Mouse (Mus musculus): ENCODE measurements at regions not wholly inside any gene's neighbourhood (a gene's known extent, or its start where the extent isn't known, plus 50 kb on each side); places are given as distances from the start of the nearest gene placed in this dataset.

DNA sequence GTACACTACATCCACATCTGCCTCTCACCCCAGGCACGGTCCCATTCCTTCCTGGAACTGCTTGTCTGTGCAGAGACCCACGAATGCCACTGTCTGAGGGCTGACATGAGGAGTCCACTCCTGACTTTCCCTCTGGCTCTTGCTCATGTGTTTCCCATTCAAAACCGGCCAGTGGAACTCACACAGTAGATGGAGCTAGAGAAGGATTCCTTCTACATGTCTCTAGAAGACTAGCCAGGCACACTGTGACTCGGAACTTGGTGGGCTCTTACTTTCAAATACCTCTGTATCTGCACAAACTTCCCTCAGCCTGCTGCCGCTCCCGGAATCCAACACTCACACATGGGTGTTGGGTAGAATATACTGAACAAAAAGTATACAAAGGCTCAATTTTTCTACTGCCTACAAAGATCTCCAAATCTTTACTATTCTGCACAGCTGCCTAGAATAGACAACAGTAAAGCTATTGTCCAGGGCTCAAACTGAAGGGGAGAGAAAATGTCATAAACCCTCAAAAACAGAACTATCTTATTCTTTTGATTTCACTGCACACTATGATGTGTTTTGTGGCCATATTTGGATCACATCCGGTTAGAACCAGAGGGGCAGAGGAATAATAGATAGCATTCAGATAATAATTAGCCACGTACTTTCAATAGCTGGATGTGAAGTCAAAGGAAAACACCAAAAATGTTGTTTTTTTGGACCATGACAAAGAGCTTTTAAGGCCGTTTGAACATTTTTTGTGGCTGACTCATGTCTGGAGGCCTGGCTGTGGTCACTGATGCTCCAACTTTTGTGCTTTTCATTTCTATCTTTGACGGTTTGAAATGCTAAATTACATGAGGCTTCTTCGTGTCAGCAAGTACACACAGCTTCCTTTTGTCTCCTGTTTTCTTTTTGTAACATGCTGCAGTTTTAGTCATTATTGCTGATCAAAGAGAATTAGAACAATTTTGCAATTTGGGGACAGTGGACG is 164.3 kb upstream of the Foxd3 start:
- peak; percentile 98 for DNase-seq (ENCODE audit: inconsistent ontology term)

GRCm38 (mm10) chr4:99503221-99503744 is 152.8 kb upstream of the Foxd3 start:
- DNase-seq (ENCODE audit: inconsistent ontology term), result peak; percentile 7

DNA sequence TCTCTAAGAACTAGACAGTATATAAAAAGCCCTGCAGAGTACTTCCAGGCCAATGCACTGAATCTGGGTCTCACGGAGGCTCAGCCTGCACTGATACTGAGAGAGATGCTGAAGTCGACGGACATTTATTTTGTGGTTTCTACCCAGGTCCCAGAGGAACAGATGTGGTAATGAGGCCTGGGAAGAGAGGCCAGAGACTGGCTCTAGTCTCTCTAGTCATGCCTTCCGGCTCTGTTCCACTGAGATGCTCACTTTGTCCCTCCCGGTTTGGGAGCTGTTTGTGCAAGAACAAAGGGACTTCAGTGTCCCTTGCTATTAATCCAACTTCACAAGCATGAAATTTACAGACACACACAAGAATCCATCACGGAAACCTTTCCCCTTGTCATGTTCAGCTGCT is 144.1 kb upstream of the Foxd3 start:
- DNase-seq (ENCODE audit: inconsistent ontology term), result no peak

GRCm38 (mm10) chr4:99516883-99517282 is 139.2 kb upstream of the Foxd3 start:
- no peak for DNase-seq (ENCODE audit: inconsistent ontology term)

GRCm38 (mm10) chr4:99527441-99527840 is 128.7 kb upstream of the Foxd3 start:
- DNase-seq (ENCODE audit: inconsistent ontology term), result no peak

DNA sequence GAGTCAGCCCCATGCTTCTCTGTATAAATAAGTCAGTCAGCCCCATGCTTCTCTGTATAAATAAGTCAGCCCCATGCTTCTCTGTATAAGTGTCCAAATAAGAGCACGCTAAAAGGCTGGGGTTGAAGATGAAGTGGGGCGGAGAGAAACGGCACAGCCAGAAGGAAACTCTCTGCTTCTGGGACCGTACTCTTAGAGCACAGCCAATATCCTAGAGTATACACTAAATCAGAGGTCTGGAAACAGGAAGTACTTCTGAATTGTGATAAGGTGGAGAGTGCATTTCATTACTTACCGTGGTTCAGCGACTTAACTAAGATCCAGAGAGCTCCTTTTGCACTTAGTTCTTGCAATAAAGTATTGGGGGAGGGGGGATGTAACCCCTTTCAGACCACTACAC is 112.1 kb upstream of the Foxd3 start:
- no peak for DNase-seq (ENCODE audit: inconsistent ontology term)

GRCm38 (mm10) chr4:99545742-99546141 is 110.4 kb upstream of the Foxd3 start:
- DNase-seq (ENCODE audit: inconsistent ontology term), result no peak

DNA sequence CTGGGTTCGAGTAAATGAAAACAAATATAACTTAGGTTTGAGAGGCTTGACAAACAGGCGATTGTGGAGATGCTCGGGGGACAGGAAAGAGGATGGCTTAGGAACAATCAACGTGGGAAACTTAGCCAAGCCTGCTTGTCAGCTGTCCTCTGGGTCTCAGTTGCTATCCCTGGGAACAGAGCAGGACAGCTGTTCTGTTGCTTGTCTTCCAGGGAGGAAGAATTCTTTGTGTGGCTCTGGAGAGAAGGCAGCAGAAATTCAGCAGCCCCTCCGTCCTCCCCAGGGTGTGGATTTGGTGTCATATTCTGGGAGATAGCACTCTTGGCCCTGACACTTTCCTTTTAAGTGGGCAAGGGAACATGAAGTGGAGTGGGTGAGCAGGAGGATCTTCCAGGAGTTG is 98.1 kb upstream of the Foxd3 start:
- no peak for DNase-seq (ENCODE audit: inconsistent ontology term)

DNA sequence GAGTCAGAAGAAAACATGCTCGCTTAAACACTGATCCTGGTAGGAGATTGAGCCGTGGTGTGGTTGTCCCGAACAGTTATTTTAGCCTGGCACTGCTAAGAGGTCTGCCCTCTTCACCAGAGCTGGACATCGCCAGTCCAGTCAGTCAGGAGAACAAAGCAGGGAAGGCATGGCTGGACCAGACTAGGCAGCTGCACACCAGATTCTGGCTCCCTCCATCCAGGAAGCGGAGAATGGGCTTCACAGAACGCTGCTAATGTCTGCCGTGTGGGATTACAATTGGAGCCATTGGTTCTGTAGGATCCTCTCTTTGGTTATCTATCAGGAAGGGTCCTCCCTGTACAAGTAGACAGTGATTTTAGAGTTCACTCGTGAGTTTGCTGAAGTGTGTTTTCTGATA is 95.5 kb upstream of the Foxd3 start:
- no peak for DNase-seq (ENCODE audit: inconsistent ontology term)

DNA sequence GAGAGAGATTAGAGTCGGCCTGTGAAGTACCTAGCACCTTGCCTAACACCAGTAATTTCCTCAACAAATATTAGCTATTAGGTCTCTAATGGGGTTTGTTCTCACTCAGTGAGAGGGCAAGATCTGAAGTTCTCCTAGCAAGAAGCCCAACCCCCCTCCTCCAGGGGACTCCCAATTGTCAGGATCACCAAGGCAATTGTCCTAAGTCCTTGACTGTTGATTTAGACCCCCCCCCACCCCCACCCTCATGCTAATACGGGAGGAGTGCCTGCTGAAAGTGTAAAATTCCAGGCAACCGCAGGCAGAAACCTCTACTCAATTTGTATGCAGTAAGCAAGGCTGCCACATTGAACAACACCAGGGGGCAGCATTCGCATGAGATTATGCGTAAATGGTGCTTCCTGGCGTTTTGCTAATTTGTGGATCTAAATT is 94.6 kb upstream of the Foxd3 start:
- no peak for DNase-seq (ENCODE audit: inconsistent ontology term)

DNA sequence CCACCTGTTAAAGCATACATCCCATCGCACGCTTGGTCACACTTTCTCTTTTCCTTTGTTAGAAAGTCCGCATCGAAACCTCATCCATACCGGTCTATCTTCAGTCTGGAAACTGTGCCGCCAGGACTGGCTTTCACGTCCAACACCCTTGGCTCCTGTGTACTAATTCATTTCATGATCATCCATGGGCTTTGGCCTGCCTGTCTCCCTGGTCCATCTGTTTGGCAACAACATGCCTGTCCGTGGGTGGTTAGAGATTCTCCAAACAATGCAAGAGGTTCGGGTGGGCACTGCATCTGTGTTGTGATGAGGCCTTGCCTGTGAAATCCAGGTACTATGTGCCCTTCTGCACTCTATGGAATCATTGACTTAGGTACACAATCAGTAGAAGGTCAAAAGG is 90.7 kb upstream of the Foxd3 start:
- no peak for DNase-seq (ENCODE audit: inconsistent ontology term)

GRCm38 (mm10) chr4:99572841-99573642 is 83.1 kb upstream of the Foxd3 start:
- DNase-seq (ENCODE audit: inconsistent ontology term), result peak; percentile 93

- peak; percentile 70 for DNase-seq (ENCODE audit: inconsistent ontology term)
These were observed 82.0 kb upstream of the Foxd3 start for GRCm38 (mm10) chr4:99574021-99574531.

- no peak for DNase-seq (ENCODE audit: inconsistent ontology term)
These were observed 81.1 kb upstream of the Foxd3 start for GRCm38 (mm10) chr4:99574984-99575383.

- DNase-seq (ENCODE audit: inconsistent ontology term), result no peak
These were observed 58.3 kb upstream of the Foxd3 start for GRCm38 (mm10) chr4:99597781-99598180.

GRCm38 (mm10) chr4:99600741-99601140 is 55.4 kb upstream of the Foxd3 start:
- no peak for DNase-seq (ENCODE audit: inconsistent ontology term)

- no peak for DNase-seq (ENCODE audit: inconsistent ontology term)
These were observed 54.6 kb upstream of the Foxd3 start for GRCm38 (mm10) chr4:99601463-99601862.

All from Muller cell, postnatal 12 days (primary cell).